ENCODE assay signal across 25 mouse cellular contexts in genomic region chr11:69334796-69335195, GRCm38 (mm10). TPM values are rescaled to one million over a fixed set of nuclear protein-coding genes. Genes with fewer than 3 reads are reported as not detected.
DNase-seq lines count a peak whose midpoint lies in the region; ATAC-seq and TF ChIP-seq lines count a peak whose summit lies in the region.
"Had no signal": no experiment of that assay in that cellular context is flagged by ENCODE, and none has a peak within 500 bp of the region (broad histone marks: within the 10 kb centered on the region; RNA-seq: fewer than 3 reads in every experiment).

No protein-coding gene starts in this region.

- H3K36me3 ChIP-seq in myocyte (ENCODE audit: control insufficient read depth, insufficient read depth): no peaks in the 10 kb centered on the region
- H3K36me3 ChIP-seq: heart, embryonic 13.5 days; intestine, embryonic 15.5 days; lung, embryonic 15.5 days; midbrain, embryonic 12.5 days had no signal

- TF ChIP-seq POLR2A in myocyte (IDR thresholded peaks at IDR 0.05; ENCODE audit: insufficient read length, low read depth): no peak

- no peak overlapping the region for H3ac ChIP-seq in myocyte (ENCODE audit: control insufficient read depth, insufficient read length)

- DNase-seq in 3134 (ENCODE audit: extremely low read depth, insufficient read length, low spot score) (peak; percentile 76), 3T3-L1 (ENCODE audit: low read depth, low spot score) (peak; percentile 90), adipocyte (ENCODE audit: low spot score) (peak; percentile 16)
- DNase-seq in left cerebral cortex, adult 9 months (ENCODE audit: low spot score in 2 of 2): no peak
- DNase-seq in cerebellum, adult 9-11 months: no peak
- DNase-seq: adrenal gland, postnatal 14 days; cerebellum, adult 11-12 months; cerebellum, postnatal 10 days; gastrocnemius, postnatal 10 days; heart, postnatal 10 days; kidney, adult 2 months; kidney, postnatal 36 days; lung, postnatal 36 days; right cerebral cortex, adult 18-20 months; thymus, postnatal 4 days had no signal

- H3K27me3 ChIP-seq in myocyte (ENCODE audit: control insufficient read depth, insufficient read depth, insufficient read length): no peaks in the 10 kb centered on the region
- H3K27me3 ChIP-seq: intestine, embryonic 15.5 days; lung, embryonic 15.5 days had no signal

- peak overlapping the region; percentile 59 for H3K4me2 ChIP-seq in myocyte (ENCODE audit: low read depth)
- H3K4me2 ChIP-seq: forebrain, embryonic 13.5 days; heart, embryonic 13.5 days; intestine, embryonic 15.5 days; lung, embryonic 15.5 days; midbrain, embryonic 12.5 days had no signal

- no peak for ATAC-seq in frontal cortex, adult (ENCODE audit: low TSS enrichment)
- ATAC-seq: activated CD4-positive, CD25-positive, alpha-beta regulatory T cell, adult 4 months; forebrain, embryonic 13.5 days; hindbrain, embryonic 16.5 days; intestine, embryonic 15.5 days had no signal

- H3K4me3 ChIP-seq in myocyte: no peak overlapping the region
- H3K4me3 ChIP-seq: forebrain, embryonic 13.5 days; heart, embryonic 13.5 days; intestine, embryonic 15.5 days; layer of hippocampus, adult 2 months; lung, embryonic 15.5 days; midbrain, embryonic 12.5 days had no signal

- H3K79me2 ChIP-seq in myocyte (ENCODE audit: control insufficient read depth, insufficient read depth): no peaks in the 10 kb centered on the region

TF ChIP-seq in myocyte, 11 proteins besides CTCF, POLR2A, EP300 and RAD21:
- TF ChIP-seq TCF3 (IDR thresholded peaks at IDR 0.05; ENCODE audit: insufficient read length, low read depth) (no peak), MYOD1 (IDR thresholded peaks at IDR 0.05; ENCODE audit: control insufficient read depth in 1 of 3, insufficient read length in 2 of 3, low read depth in 2 of 3) (peak in 1 of 3 experiments; percentile 17), CEBPB (IDR thresholded peaks at IDR 0.05; ENCODE audit: insufficient read depth, poor library complexity, severe bottlenecking) (0 out of 2 replicates have a peak, but pooled peaks have one; percentile 34)

RNA-seq across cellular contexts. Expression of gene Rnf227, which starts 5.5 kb away (rescaled TPM):
- 2.5 TPM for polyA plus RNA-seq in myocyte (2012; fragmentation: generic; extraction: Trizol)

RNA-seq across cellular contexts. Expression of gene Kcnab3, which starts 8.7 kb away (rescaled TPM):
- polyA plus RNA-seq in myocyte (2012; fragmentation: generic; extraction: Trizol): 2.0 TPM

RNA-seq across cellular contexts. Expression of gene Trappc1, which starts 11.0 kb away (rescaled TPM):
- polyA plus RNA-seq in myocyte (2012; fragmentation: generic; extraction: Trizol): 116 TPM

RNA-seq across cellular contexts. Expression of gene Cntrob, which starts 11.2 kb away (rescaled TPM):
- polyA plus RNA-seq in myocyte (2012; fragmentation: generic; extraction: Trizol): 10.3 TPM

RNA-seq across cellular contexts. Expression of gene Chd3, which starts 34.4 kb away (rescaled TPM):
- 148 TPM for polyA plus RNA-seq in myocyte (2012; fragmentation: generic; extraction: Trizol)

Comparison
In these comparisons a context has a peak if more than half of its experiments do, and no peak if none do; other contexts are left out.
1. DNase-seq: peak in 3134 (single experiment), 3T3-L1 (single experiment) and adipocyte (single experiment); none in left cerebral cortex, adult 9 months (0 of 2) and cerebellum, adult 9-11 months (single experiment).